Mouse (Mus musculus) heart, embryonic 12.5 days (tissue): ENCODE results near the gene Aldh1l2. TPM values are rescaled to one million over a fixed set of nuclear protein-coding genes. Genes with fewer than 3 reads are reported as not detected.

ENCODE experiments used
- ATAC-seq: fragments of 200-750 bp; cut with Nextera tagmentation; 2 replicates; pipeline ENCODE4 v1.8.0; 2017; ENCODE audit warnings: moderate TSS enrichment, moderate library complexity; ENCODE audit not compliant: insufficient number of reproducible peaks, low FRiP score
- H3K27ac ChIP-seq: fragments of 300-500 bp; sonication (generic); 2 replicates; pipeline ENCODE4 v1.5.1; 2016; ENCODE audit warnings: mild to moderate bottlenecking, moderate library complexity; ENCODE audit not compliant: poor library complexity, severe bottlenecking
- H3K27me3 ChIP-seq: fragments of 300-500 bp; sonication (generic); replicated peaks from 2 replicates; pipeline ENCODE4 v1.6.1; 2016; ENCODE audit warnings: mild to moderate bottlenecking, moderate library complexity
- H3K36me3 ChIP-seq: fragments of 300-500 bp; sonication (generic); 2 replicates; pipeline ENCODE4 v1.6.1; 2016; ENCODE audit warnings: mild to moderate bottlenecking, moderate library complexity
- H3K4me1 ChIP-seq: fragments of 300-500 bp; sonication (generic); replicated peaks from 2 replicates; pipeline ENCODE4 v1.6.1; 2016; ENCODE audit warnings: mild to moderate bottlenecking
- H3K4me2 ChIP-seq: fragments of 300-500 bp; sonication (generic); 2 replicates; pipeline ENCODE4 v1.6.1; 2016; ENCODE audit warnings: mild to moderate bottlenecking, moderate library complexity
- H3K4me3 ChIP-seq: fragments of 300-500 bp; sonication (generic); 2 replicates; pipeline ENCODE4 v1.5.1; 2016; ENCODE audit warnings: mild to moderate bottlenecking
- H3K9ac ChIP-seq: fragments of 300-500 bp; sonication (generic); 2 replicates; pipeline ENCODE4 v1.6.1; 2016; ENCODE audit warnings: mild to moderate bottlenecking, moderate library complexity
- H3K9me3 ChIP-seq: fragments of 300-500 bp; sonication (generic); replicated peaks from 2 replicates; pipeline ENCODE4 v1.6.1; 2016; ENCODE audit warnings: mild to moderate bottlenecking, moderate library complexity
- WGBS: fragments of 180-500 bp; shearing (Covaris S2); methylation state at CpG from one replicate; pipeline ENCODE4 v1.1.7; 2016; 5-methylcytosine and 5-hydroxymethylcytosine counted together
- polyA plus RNA-seq: library from polyadenylated mRNA; unstranded; fragments of >200 nt; fragmentation: Nextera tagmentation; extraction: Ambion mirVana; gene quantifications from 2 replicates; pipeline ENCODE4 v1.2.1, GENCODE M21; 2016

Aldh1l2 gene
- polyA plus RNA-seq = 13.3 and 14.8 TPM in 2 replicates

- peak within 1 kb of the TSS; percentile 76 for H3K27ac ChIP-seq
- peak within 1 kb of the TSS; percentile 76 for H3K4me3 ChIP-seq
- 0% methylated on average over 21 of the region's 21 CpGs for WGBS
- ATAC-seq = peak; percentile 92
- peak within 1 kb of the TSS; percentile 82 for H3K9ac ChIP-seq
- H3K4me1 ChIP-seq = peaks cover 26% of the 10 kb centered on the region
- no peaks in the 10 kb centered on the region for H3K36me3 ChIP-seq
- H3K4me2 ChIP-seq = peak within 1 kb of the TSS; percentile 100
- H3K27me3 ChIP-seq = peaks cover 5% of the 10 kb centered on the region; the same call in 1 of the 2 replicates
- no peaks in the 10 kb centered on the region for H3K9me3 ChIP-seq
These were observed at the start of gene Aldh1l2 for GRCm38 (mm10) chr10:83533910-83534283. Gene Aldh1l2, minus strand, starts transcription at chr10:83534140.

- Histone ChIP-seq H3K9ac (no peak overlapping the region), H3K27me3 (no peaks in the 10 kb centered on the region), H3K4me1 (peaks cover 18% of the 10 kb centered on the region), H3K36me3 (peaks cover 83% of the 10 kb centered on the region), H3K27ac (no peak overlapping the region), H3K9me3 (no peaks in the 10 kb centered on the region), H3K4me2 (no peak overlapping the region), H3K4me3 (no peak overlapping the region)
- ATAC-seq = no peak
- WGBS = 94% methylated on average over 7 of the region's 7 CpGs
These were observed 31.8 kb upstream of the Aldh1l2 start for GRCm38 (mm10) chr10:83565449-83566441.

GRCm38 (mm10) chr10:83563005-83563404, 29.1 kb upstream of the Aldh1l2 start:
- Histone ChIP-seq H3K4me3 (no peak overlapping the region), H3K9me3 (no peaks in the 10 kb centered on the region), H3K4me2 (no peak overlapping the region)

DNA sequence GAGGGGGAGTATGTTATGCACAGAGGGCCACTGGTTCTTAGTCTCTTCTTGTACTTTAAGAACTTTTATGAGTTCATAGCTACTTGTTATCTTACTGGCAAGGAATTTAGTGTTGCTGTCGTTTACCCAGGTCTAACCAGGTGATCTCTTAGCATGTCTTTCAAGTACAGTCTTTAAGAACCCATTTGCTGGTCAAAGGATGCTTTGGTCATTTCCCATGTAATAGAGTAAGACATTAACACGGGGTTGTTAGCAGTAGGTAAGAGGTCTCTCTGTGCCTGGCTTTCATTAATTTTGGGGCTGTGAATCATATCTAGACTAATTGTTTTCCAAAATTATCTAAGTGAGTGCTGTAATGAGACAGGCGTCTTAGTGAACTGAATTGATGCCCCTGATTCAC, 11.4 kb upstream of the Aldh1l2 start:
- no peak for ATAC-seq
- Histone ChIP-seq H3K9ac (no peak overlapping the region), H3K9me3 (no peaks in the 10 kb centered on the region), H3K4me2 (peak overlapping the region; percentile 7; the same call in 1 of the 2 replicates), H3K27me3 (no peaks in the 10 kb centered on the region), H3K36me3 (peaks cover 18% of the 10 kb centered on the region), H3K4me1 (peaks cover 12% of the 10 kb centered on the region), H3K4me3 (no peak overlapping the region), H3K27ac (no peak overlapping the region)
- WGBS = 68% methylated on average over 3 of the region's 3 CpGs

More at GRCm38 (mm10) chr10:83563005-83563404, 29.1 kb upstream of the Aldh1l2 start:
- H3K27ac ChIP-seq = no peak overlapping the region
- no peak overlapping the region for H3K9ac ChIP-seq
- no peak for ATAC-seq
- no peaks in the 10 kb centered on the region for H3K27me3 ChIP-seq
- H3K36me3 ChIP-seq = peaks cover 82% of the 10 kb centered on the region
- peaks cover 18% of the 10 kb centered on the region for H3K4me1 ChIP-seq

GRCm38 (mm10) chr10:83544103-83544479, 10.2 kb upstream of the Aldh1l2 start:
- H3K9me3 ChIP-seq = 0 out of 2 replicates have a peak, but pooled peaks cover 4% of the 10 kb centered on the region
- peaks cover 15% of the 10 kb centered on the region for H3K4me1 ChIP-seq
- ATAC-seq = peak; percentile 93
- peak overlapping the region; percentile 78 for H3K27ac ChIP-seq
- no peaks in the 10 kb centered on the region for H3K27me3 ChIP-seq
- H3K9ac ChIP-seq = peak overlapping the region; percentile 80
- H3K4me2 ChIP-seq = peak overlapping the region; percentile 66
- peak overlapping the region; percentile 96 for H3K4me3 ChIP-seq
- under 1% methylated on average over 41 of the region's 41 CpGs for WGBS
- peaks cover 9% of the 10 kb centered on the region for H3K36me3 ChIP-seq

DNA sequence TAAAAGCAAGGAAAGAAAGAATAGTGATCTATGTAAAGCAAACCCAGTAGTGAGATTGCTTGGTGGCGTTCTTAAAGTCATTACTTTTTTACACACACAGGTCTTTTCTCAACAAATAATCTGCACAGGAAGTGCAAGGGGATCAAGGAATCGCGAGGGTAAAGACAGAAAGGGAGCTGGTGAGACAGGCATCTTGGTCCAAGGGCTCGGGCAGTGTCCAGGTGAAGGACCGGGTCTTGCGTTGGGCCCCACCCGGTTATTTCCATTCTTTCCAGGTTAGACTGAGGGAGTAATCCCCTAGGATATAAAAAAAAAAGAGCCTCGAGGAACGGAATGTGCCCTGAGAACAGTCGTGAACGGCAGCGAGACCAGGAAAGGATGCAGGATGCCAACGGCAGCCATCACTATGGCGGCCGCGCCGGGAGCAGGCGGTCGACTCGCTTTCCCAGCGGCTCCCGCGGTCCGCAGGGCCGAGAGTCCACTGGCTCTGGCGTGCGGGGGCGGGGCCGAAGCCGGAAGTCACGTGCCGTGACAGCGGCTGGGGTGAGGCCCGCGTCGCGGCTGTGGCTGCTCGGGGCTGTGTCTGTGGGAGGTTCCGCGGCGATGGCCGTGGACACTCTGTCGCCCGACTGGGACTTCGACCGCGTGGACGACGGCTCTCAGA, 9.6 kb upstream of the Aldh1l2 start, which contains the start of gene Washc4:
Gene Washc4 (plus strand): TSS at position 314 of the 664 bp plus-strand sequence.
- H3K36me3 ChIP-seq = peaks cover 9% of the 10 kb centered on the region
- H3K4me3 ChIP-seq = peak within 1 kb of the TSS; percentile 96
- H3K27ac ChIP-seq = peak within 1 kb of the TSS; percentile 78
- peak; percentile 99 for ATAC-seq
- H3K4me1 ChIP-seq = peaks cover 15% of the 10 kb centered on the region
- 3% methylated on average over 49 of the region's 49 CpGs for WGBS
- H3K4me2 ChIP-seq = peak within 1 kb of the TSS; percentile 66
- no peaks in the 10 kb centered on the region for H3K27me3 ChIP-seq
- peak within 1 kb of the TSS; percentile 80 for H3K9ac ChIP-seq
- 0 out of 2 replicates have a peak, but pooled peaks cover 4% of the 10 kb centered on the region for H3K9me3 ChIP-seq

GRCm38 (mm10) chr10:83542241-83542640, 8.3 kb upstream of the Aldh1l2 start:
- peaks cover under 1% of the 10 kb centered on the region; the same call in 1 of the 2 replicates for H3K27me3 ChIP-seq
- 74% methylated on average over 7 of the region's 7 CpGs for WGBS
- no peaks in the 10 kb centered on the region for H3K36me3 ChIP-seq

DNA sequence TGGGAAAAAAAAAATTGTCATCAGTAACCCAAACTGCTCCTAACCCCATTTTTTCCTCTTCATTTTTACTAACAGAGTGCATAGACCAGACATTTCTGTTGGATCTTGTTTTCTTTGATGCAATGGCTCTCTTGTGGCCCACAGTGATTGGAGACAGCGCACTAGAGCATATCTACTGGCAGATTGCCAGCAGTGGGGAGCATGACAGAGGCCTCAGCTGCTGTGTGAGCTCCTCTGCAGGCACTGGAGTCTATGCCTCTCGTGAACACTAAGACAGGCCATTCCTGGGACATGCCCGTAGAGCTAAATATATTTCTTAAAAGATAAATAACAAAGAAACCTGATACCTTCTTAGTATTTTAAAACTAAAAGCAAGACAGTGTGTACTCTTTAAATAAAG, 6.2 kb upstream of the Aldh1l2 start:
- Histone ChIP-seq H3K27me3 (peaks cover 5% of the 10 kb centered on the region; the same call in 1 of the 2 replicates), H3K9ac (no peak overlapping the region), H3K9me3 (0 out of 2 replicates have a peak, but pooled peaks cover 4% of the 10 kb centered on the region), H3K4me1 (peaks cover 11% of the 10 kb centered on the region), H3K4me2 (no peak overlapping the region), H3K36me3 (no peaks in the 10 kb centered on the region), H3K27ac (peak overlapping the region; percentile 51), H3K4me3 (no peak overlapping the region)
- ATAC-seq = no peak
- 15% methylated on average over 3 of the region's 3 CpGs for WGBS

More at GRCm38 (mm10) chr10:83542241-83542640, 8.3 kb upstream of the Aldh1l2 start:
- no peak overlapping the region for H3K27ac ChIP-seq
- no peak overlapping the region for H3K9ac ChIP-seq
- H3K4me2 ChIP-seq = no peak overlapping the region
- no peak for ATAC-seq
- no peak overlapping the region for H3K4me3 ChIP-seq
- H3K4me1 ChIP-seq = peaks cover 15% of the 10 kb centered on the region
- 0 out of 2 replicates have a peak, but pooled peaks cover 4% of the 10 kb centered on the region for H3K9me3 ChIP-seq

GRCm38 (mm10) chr10:83539311-83539980, 5.5 kb upstream of the Aldh1l2 start:
- 66% methylated on average over 6 of the region's 6 CpGs for WGBS
- Histone ChIP-seq H3K9me3 (0 out of 2 replicates have a peak, but pooled peaks cover 4% of the 10 kb centered on the region), H3K36me3 (no peaks in the 10 kb centered on the region), H3K4me3 (no peak overlapping the region), H3K27ac (no peak overlapping the region), H3K4me2 (no peak overlapping the region), H3K4me1 (peaks cover 8% of the 10 kb centered on the region), H3K27me3 (peaks cover 5% of the 10 kb centered on the region; the same call in 1 of the 2 replicates), H3K9ac (no peak overlapping the region)
- ATAC-seq = no peak

DNA sequence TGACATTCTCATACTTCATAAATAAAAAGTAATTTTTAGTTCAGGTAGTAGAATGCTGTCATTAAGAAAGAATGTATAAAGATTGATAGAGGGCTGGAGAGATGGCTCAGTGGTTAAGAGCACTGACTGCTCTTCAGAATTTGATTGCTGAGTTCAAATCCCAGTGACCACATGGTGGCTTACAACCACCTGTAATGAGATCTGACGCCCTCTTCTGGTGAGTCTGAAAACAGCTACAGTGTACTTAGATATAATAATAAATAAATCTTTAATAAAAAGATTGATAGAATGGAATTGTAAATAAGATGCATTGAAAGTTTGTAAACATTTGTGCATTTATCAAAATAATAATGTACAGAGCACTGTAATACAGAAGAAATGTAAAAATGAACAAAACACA, 2.5 kb upstream of the Aldh1l2 start:
- Histone ChIP-seq H3K9ac (no peak overlapping the region), H3K36me3 (no peaks in the 10 kb centered on the region), H3K4me3 (no peak overlapping the region), H3K9me3 (0 out of 2 replicates have a peak, but pooled peaks cover 4% of the 10 kb centered on the region), H3K4me1 (peaks cover 32% of the 10 kb centered on the region), H3K27ac (no peak overlapping the region), H3K27me3 (peaks cover 5% of the 10 kb centered on the region; the same call in 1 of the 2 replicates), H3K4me2 (no peak overlapping the region)
- 5% methylated on average over 1 of the region's 1 CpGs for WGBS
- ATAC-seq = no peak
